Mouse (Mus musculus): Measurements from ENCODE around the gene Kifap3. TPM values are rescaled to one million over a fixed set of nuclear protein-coding genes. Genes with fewer than 3 reads are reported as not detected.
A peak's percentile ranks its signal among the peaks of the same experiment; 100 is the strongest.

The Kifap3 gene
- polyA plus RNA-seq, 1 experiment from 2014 or later: 59.7 TPM

GRCm38 (mm10) chr1:163900168-163900567 lies 120.8 kb downstream of the Kifap3 start:
- Histone ChIP-seq H3K9ac (replicated peaks) (no peak overlapping the region), H3K27me3 (no peaks in the 10 kb centered on the region), H3K36me3 (no peaks in the 10 kb centered on the region), H3K4me3 (no peak overlapping the region), H3K4me2 (replicated peaks) (no peak overlapping the region), H3K9me3 (no peaks in the 10 kb centered on the region), H3K27ac (replicated peaks) (no peak overlapping the region), H3K4me1 (no peaks in the 10 kb centered on the region)
- WGBS: 85% methylated on average over 2 of the region's 2 CpGs
- no peak for ATAC-seq (ENCODE audit: low FRiP score, low read depth)

GRCm38 (mm10) chr1:163903411-163903810 lies 124.0 kb downstream of the Kifap3 start:
- Histone ChIP-seq H3K36me3 (no peaks in the 10 kb centered on the region), H3K4me2 (replicated peaks) (no peak overlapping the region), H3K4me1 (no peaks in the 10 kb centered on the region), H3K9me3 (no peaks in the 10 kb centered on the region), H3K9ac (replicated peaks) (no peak overlapping the region), H3K4me3 (no peak overlapping the region), H3K27me3 (no peaks in the 10 kb centered on the region), H3K27ac (replicated peaks) (no peak overlapping the region)
- WGBS: 93% methylated on average over 3 of the region's 3 CpGs
- ATAC-seq (ENCODE audit: low FRiP score, low read depth): no peak

- no peak overlapping the region for H3K4me2 ChIP-seq (replicated peaks)
- no peaks in the 10 kb centered on the region for H3K4me1 ChIP-seq
- 74% methylated on average over 4 of the region's 4 CpGs for WGBS
- H3K4me3 ChIP-seq: no peak overlapping the region
- ATAC-seq (ENCODE audit: low FRiP score, low read depth): no peak
- no peak overlapping the region for H3K27ac ChIP-seq (replicated peaks)
- H3K36me3 ChIP-seq: no peaks in the 10 kb centered on the region
- H3K27me3 ChIP-seq: no peaks in the 10 kb centered on the region
- H3K9ac ChIP-seq (replicated peaks): no peak overlapping the region
- no peaks in the 10 kb centered on the region for H3K9me3 ChIP-seq
Observed at GRCm38 (mm10) chr1:163907007-163907811, 127.8 kb downstream of the Kifap3 start.

GRCm38 (mm10) chr1:163908389-163908788 lies 129.0 kb downstream of the Kifap3 start:
- WGBS: 64% methylated on average over 11 of the region's 11 CpGs
- Histone ChIP-seq H3K4me1 (no peaks in the 10 kb centered on the region), H3K4me3 (no peak overlapping the region), H3K27me3 (no peaks in the 10 kb centered on the region), H3K36me3 (no peaks in the 10 kb centered on the region), H3K4me2 (replicated peaks) (no peak overlapping the region), H3K9me3 (no peaks in the 10 kb centered on the region), H3K27ac (replicated peaks) (no peak overlapping the region), H3K9ac (replicated peaks) (no peak overlapping the region)
- 0 out of 2 replicates have a peak, but pooled peaks have one; percentile 49 for ATAC-seq (ENCODE audit: low FRiP score, low read depth)

GRCm38 (mm10) chr1:163910343-163910742 lies 131.0 kb downstream of the Kifap3 start:
- Histone ChIP-seq H3K27ac (replicated peaks) (no peak overlapping the region), H3K9me3 (no peaks in the 10 kb centered on the region), H3K27me3 (no peaks in the 10 kb centered on the region), H3K4me3 (no peak overlapping the region), H3K9ac (replicated peaks) (no peak overlapping the region), H3K4me2 (replicated peaks) (no peak overlapping the region), H3K4me1 (no peaks in the 10 kb centered on the region), H3K36me3 (no peaks in the 10 kb centered on the region)
- peak; percentile 35; the same call in 1 of the 2 replicates for ATAC-seq (ENCODE audit: low FRiP score, low read depth)
- WGBS: 9% methylated on average over 2 of the region's 2 CpGs

GRCm38 (mm10) chr1:163910785-163911184 lies 131.4 kb downstream of the Kifap3 start:
- Histone ChIP-seq H3K4me2 (replicated peaks) (no peak overlapping the region), H3K9ac (replicated peaks) (no peak overlapping the region), H3K4me1 (no peaks in the 10 kb centered on the region), H3K36me3 (no peaks in the 10 kb centered on the region), H3K9me3 (no peaks in the 10 kb centered on the region), H3K27me3 (no peaks in the 10 kb centered on the region), H3K27ac (replicated peaks) (no peak overlapping the region), H3K4me3 (no peak overlapping the region)
- no peak for ATAC-seq (ENCODE audit: low FRiP score, low read depth)
- 93% methylated on average over 9 of the region's 9 CpGs for WGBS

- 93% methylated on average over 11 of the region's 11 CpGs for WGBS
Observed at GRCm38 (mm10) chr1:163911981-163912380, 132.6 kb downstream of the Kifap3 start.

GRCm38 (mm10) chr1:163917349-163918160 lies 138.2 kb downstream of the Kifap3 start:
- ATAC-seq (ENCODE audit: low FRiP score, low read depth): no peak
- H3K9me3 ChIP-seq: no peaks in the 10 kb centered on the region
- H3K4me2 ChIP-seq (replicated peaks): no peak overlapping the region
- H3K36me3 ChIP-seq: peaks cover 8% of the 10 kb centered on the region
- H3K27me3 ChIP-seq: no peaks in the 10 kb centered on the region
- no peak overlapping the region for H3K9ac ChIP-seq (replicated peaks)
- no peak overlapping the region for H3K4me3 ChIP-seq
- WGBS: 92% methylated on average over 5 of the region's 5 CpGs
- no peak overlapping the region for H3K27ac ChIP-seq (replicated peaks)
- no peaks in the 10 kb centered on the region for H3K4me1 ChIP-seq

More at GRCm38 (mm10) chr1:163911981-163912380, 132.6 kb downstream of the Kifap3 start:
- no peaks in the 10 kb centered on the region for H3K4me1 ChIP-seq
- no peak overlapping the region for H3K4me3 ChIP-seq
- H3K36me3 ChIP-seq: peaks cover 4% of the 10 kb centered on the region; the same call in 1 of the 2 replicates
- no peaks in the 10 kb centered on the region for H3K27me3 ChIP-seq
- ATAC-seq (ENCODE audit: low FRiP score, low read depth): no peak
- no peaks in the 10 kb centered on the region for H3K9me3 ChIP-seq
- no peak overlapping the region for H3K27ac ChIP-seq (replicated peaks)
- no peak overlapping the region for H3K9ac ChIP-seq (replicated peaks)
- H3K4me2 ChIP-seq (replicated peaks): no peak overlapping the region

GRCm38 (mm10) chr1:163924093-163924492 lies 144.7 kb downstream of the Kifap3 start:
- Histone ChIP-seq H3K9me3 (no peaks in the 10 kb centered on the region), H3K9ac (replicated peaks) (no peak overlapping the region), H3K4me2 (replicated peaks) (no peak overlapping the region), H3K4me1 (peaks cover 4% of the 10 kb centered on the region; the same call in 1 of the 2 replicates), H3K27me3 (no peaks in the 10 kb centered on the region), H3K27ac (replicated peaks) (no peak overlapping the region), H3K36me3 (no peaks in the 10 kb centered on the region), H3K4me3 (no peak overlapping the region)
- WGBS: 93% methylated on average over 8 of the region's 8 CpGs
- ATAC-seq (ENCODE audit: low FRiP score, low read depth): no peak

- Histone ChIP-seq H3K4me1 (peaks cover 17% of the 10 kb centered on the region), H3K36me3 (0 out of 2 replicates have a peak, but pooled peaks cover 4% of the 10 kb centered on the region), H3K4me2 (replicated peaks) (peak within 1 kb of the TSS; percentile 84), H3K4me3 (peak within 1 kb of the TSS; percentile 91), H3K9me3 (no peaks in the 10 kb centered on the region), H3K27ac (replicated peaks) (peak within 1 kb of the TSS; percentile 85), H3K27me3 (no peaks in the 10 kb centered on the region), H3K9ac (replicated peaks) (peak within 1 kb of the TSS; percentile 96)
- no peak for ATAC-seq (ENCODE audit: low FRiP score, low read depth)
- 67% methylated on average over 7 of the region's 7 CpGs for WGBS
Observed at GRCm38 (mm10) chr1:163928846-163929245, 149.5 kb downstream of the Kifap3 start, which contains the start of gene Scyl3. TSS of gene Scyl3 (plus strand) at chr1:163929100.

GRCm38 (mm10) chr1:163929636-163930457 lies 150.5 kb downstream of the Kifap3 start:
- Histone ChIP-seq H3K9ac (replicated peaks) (peak overlapping the region; percentile 96), H3K4me2 (replicated peaks) (peak overlapping the region; percentile 84), H3K4me3 (peak overlapping the region; percentile 91), H3K27me3 (no peaks in the 10 kb centered on the region), H3K9me3 (no peaks in the 10 kb centered on the region), H3K4me1 (peaks cover 17% of the 10 kb centered on the region), H3K36me3 (peaks cover 13% of the 10 kb centered on the region; the same call in 1 of the 2 replicates), H3K27ac (replicated peaks) (peak overlapping the region; percentile 85)
- ATAC-seq (ENCODE audit: low FRiP score, low read depth): peak; percentile 95
- 0% methylated on average over 60 of the region's 77 CpGs for WGBS

Measured in midbrain, embryonic 12.5 days (tissue).